Mouse (Mus musculus) urinary bladder, adult 2 months (tissue): ENCODE data around the gene Cps1. TPM values are rescaled to one million over a fixed set of nuclear protein-coding genes. Genes with fewer than 3 reads are reported as not detected.

Experiments used
- DNase-seq: peaks from one replicate; pipeline ENCODE4 v3.0.0; 2022; ENCODE audit warnings: low spot score
- polyA plus RNA-seq: library from polyadenylated mRNA; depleted of rRNA; stranded (reverse); fragments of >200 nt; gene quantifications from 2 replicates; pipeline ENCODE4 v1.2.3, GENCODE M21; 2012; rRNA removed

Gene Cps1
- polyA plus RNA-seq, 1 experiment: 0.01 TPM

GRCm38 (mm10) chr1:67234861-67235260, 112.0 kb downstream of the Cps1 start:
- DNase-seq: no peak

- no peak for DNase-seq
Observed at GRCm38 (mm10) chr1:67235468-67236217, 112.8 kb downstream of the Cps1 start.

GRCm38 (mm10) chr1:67238446-67238845, 115.6 kb downstream of the Cps1 start:
- no peak for DNase-seq

GRCm38 (mm10) chr1:67238941-67239340, 116.1 kb downstream of the Cps1 start:
- no peak for DNase-seq

- no peak for DNase-seq
Observed at GRCm38 (mm10) chr1:67265222-67265621, 142.4 kb downstream of the Cps1 start.

- no peak for DNase-seq
Observed at GRCm38 (mm10) chr1:67267972-67268371, 145.1 kb downstream of the Cps1 start.

- DNase-seq: no peak
Observed at GRCm38 (mm10) chr1:67268450-67268849, 145.6 kb downstream of the Cps1 start.

- DNase-seq: no peak
Observed at GRCm38 (mm10) chr1:67276270-67276669, 153.4 kb downstream of the Cps1 start.

Other genes with a start within 250 kb of the Cps1 start
- gene Myl1, start 177.6 kb upstream of the Cps1 start, polyA plus RNA-seq: 1.8 and 1.9 TPM in 2 replicates
- gene Lancl1, start 84.2 kb upstream of the Cps1 start, polyA plus RNA-seq: 95.6 and 133 TPM in 2 replicates